Mouse (Mus musculus) mesoderm, embryonic 11.5 days (tissue): ENCODE data around the gene Hmcn1.
A peak's percentile ranks its signal among the peaks of the same experiment; 100 is the strongest.

Experiments used
- DNase-seq: peaks from one replicate; pipeline ENCODE4 v3.0.0-alpha.2; 2012; ENCODE audit warnings: low read depth, low spot score

Hmcn1 gene

GRCm38 (mm10) chr1:150992711-150993161, 499 bp downstream of the Hmcn1 start:
- DNase-seq, result peak; percentile 31

- peak; percentile 41 for DNase-seq
These were observed 1.3 kb downstream of the Hmcn1 start for GRCm38 (mm10) chr1:150991745-150992554.

GRCm38 (mm10) chr1:150984888-150985287, 8.3 kb downstream of the Hmcn1 start:
- no peak for DNase-seq

GRCm38 (mm10) chr1:150984092-150984503, 9.1 kb downstream of the Hmcn1 start:
- no peak for DNase-seq

GRCm38 (mm10) chr1:150978651-150979050, 14.6 kb downstream of the Hmcn1 start:
- no peak for DNase-seq

GRCm38 (mm10) chr1:150976263-150976662, 17.0 kb downstream of the Hmcn1 start:
- DNase-seq, result no peak

- DNase-seq, result no peak
These were observed 33.7 kb downstream of the Hmcn1 start for GRCm38 (mm10) chr1:150959486-150960074.

GRCm38 (mm10) chr1:150951004-150951403, 42.2 kb downstream of the Hmcn1 start:
- no peak for DNase-seq

GRCm38 (mm10) chr1:150950046-150950445, 43.2 kb downstream of the Hmcn1 start:
- peak; percentile 74 for DNase-seq

GRCm38 (mm10) chr1:150948911-150949310, 44.3 kb downstream of the Hmcn1 start:
- DNase-seq, result no peak

GRCm38 (mm10) chr1:150943601-150944000, 49.6 kb downstream of the Hmcn1 start:
- peak; percentile 33 for DNase-seq

GRCm38 (mm10) chr1:150942143-150942542, 51.1 kb downstream of the Hmcn1 start:
- DNase-seq, result no peak

- DNase-seq, result no peak
These were observed 56.4 kb downstream of the Hmcn1 start for GRCm38 (mm10) chr1:150936821-150937220.

- peak; percentile 40 for DNase-seq
These were observed 59.6 kb downstream of the Hmcn1 start for GRCm38 (mm10) chr1:150933616-150934015.

GRCm38 (mm10) chr1:150920860-150921259, 72.4 kb downstream of the Hmcn1 start:
- no peak for DNase-seq

GRCm38 (mm10) chr1:150920276-150920675, 73.0 kb downstream of the Hmcn1 start:
- DNase-seq, result peak; percentile 59

- peak; percentile 28 for DNase-seq
These were observed 78.3 kb downstream of the Hmcn1 start for GRCm38 (mm10) chr1:150914936-150915335.

GRCm38 (mm10) chr1:150913586-150914136, 79.6 kb downstream of the Hmcn1 start:
- no peak for DNase-seq

- no peak for DNase-seq
These were observed 83.6 kb downstream of the Hmcn1 start for GRCm38 (mm10) chr1:150909642-150910041.

GRCm38 (mm10) chr1:150893677-150894188, 99.5 kb downstream of the Hmcn1 start:
- no peak for DNase-seq

- no peak for DNase-seq
These were observed 103.2 kb downstream of the Hmcn1 start for GRCm38 (mm10) chr1:150890017-150890416.

- DNase-seq, result no peak
These were observed 107.0 kb downstream of the Hmcn1 start for GRCm38 (mm10) chr1:150886267-150886666.
